Mouse (Mus musculus) stomach, postnatal 0 days (tissue): ENCODE data around the gene Rgs5.

Experiments
- CTCF ChIP-seq: IDR thresholded peaks from 2 replicates; pipeline ENCODE4 v1.5.1; 2016; ENCODE audit warnings: antibody characterized with exemption, low read depth, mild to moderate bottlenecking, moderate library complexity
- EP300 ChIP-seq: optimal IDR thresholded peaks from 2 replicates; pipeline ENCODE3; 2016; ENCODE audit warnings: antibody characterized with exemption

GRCm38 (mm10) chr1:169637251-169637750 is 18.0 kb upstream of the Rgs5 start:
- TF ChIP-seq CTCF, result no peak
- TF ChIP-seq EP300, result no peak
